Mouse (Mus musculus): ENCODE measurements around the gene Zbtb16.
A peak's percentile ranks its signal among the peaks of the same experiment; 100 is the strongest.

DNA sequence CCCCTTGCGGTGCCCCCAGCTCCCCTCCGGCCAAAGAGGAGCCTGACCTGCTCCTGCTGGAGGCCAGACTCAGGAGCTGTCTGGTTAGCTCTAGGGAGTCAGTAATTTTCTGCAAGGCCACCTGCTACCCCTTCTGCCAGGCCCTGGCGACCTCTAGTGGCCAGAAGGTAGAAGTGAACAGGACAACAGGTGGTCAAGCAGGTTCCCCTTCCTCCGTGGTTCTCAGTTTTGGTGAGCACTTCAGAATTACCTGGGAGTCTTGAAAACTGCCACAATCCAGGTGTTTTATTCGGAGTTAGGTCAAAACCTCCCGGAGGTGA lies 24.5 kb upstream of the Zbtb16 start:
- TF ChIP-seq CTCF (IDR thresholded peaks at IDR 0.05; ENCODE audit: borderline replicate concordance, insufficient read depth, low read length) (peak; percentile 86), POLR2A (IDR thresholded peaks at IDR 0.05; ENCODE audit: low read depth, low read length) (no peak)
